Mouse (Mus musculus): ENCODE data around the gene Cd40. TPM values are rescaled to one million over a fixed set of nuclear protein-coding genes. Genes with fewer than 3 reads are reported as not detected.
A peak's percentile ranks its signal among the peaks of the same experiment; 100 is the strongest.

The Cd40 gene
- polyA plus RNA-seq, 1 experiment from 2014 or later, result 8.2 TPM

GRCm38 (mm10) chr2:165080657-165081056 lies 25.2 kb downstream of the Cd40 start:
- WGBS, result 17% methylated on average over 9 of the region's 9 CpGs
- H3K9me3 ChIP-seq (replicated peaks; ENCODE audit: control insufficient read depth, low read length), result no peaks in the 10 kb centered on the region
- no peak for ATAC-seq
- H3K36me3 ChIP-seq (ENCODE audit: control insufficient read depth, insufficient read depth, low read length), result no peaks in the 10 kb centered on the region
- H3K4me3 ChIP-seq (ENCODE audit: low read depth, low read length), result no peak overlapping the region
- peaks cover 34% of the 10 kb centered on the region for H3K4me1 ChIP-seq (ENCODE audit: control insufficient read depth, insufficient read depth, low read length)
- no peak overlapping the region for H3K9ac ChIP-seq (ENCODE audit: low read length)
- H3K27me3 ChIP-seq (replicated peaks; ENCODE audit: control insufficient read depth, insufficient read depth, low read length), result 0 out of 2 replicates have a peak, but pooled peaks cover 6% of the 10 kb centered on the region
- H3K27ac ChIP-seq (ENCODE audit: low read depth, low read length), result no peak overlapping the region
- no peak for DNase-seq (ENCODE audit: low spot score)
- no peak overlapping the region for H3K4me2 ChIP-seq (ENCODE audit: low read length)

- Histone ChIP-seq H3K36me3 (ENCODE audit: control insufficient read depth, insufficient read depth, low read length) (no peaks in the 10 kb centered on the region), H3K27ac (ENCODE audit: low read depth, low read length) (no peak overlapping the region), H3K27me3 (replicated peaks; ENCODE audit: control insufficient read depth, insufficient read depth, low read length) (0 out of 2 replicates have a peak, but pooled peaks cover 6% of the 10 kb centered on the region), H3K4me3 (ENCODE audit: low read depth, low read length) (no peak overlapping the region), H3K9ac (ENCODE audit: low read length) (no peak overlapping the region), H3K4me2 (ENCODE audit: low read length) (no peak overlapping the region), H3K4me1 (ENCODE audit: control insufficient read depth, insufficient read depth, low read length) (peaks cover 31% of the 10 kb centered on the region), H3K9me3 (replicated peaks; ENCODE audit: control insufficient read depth, low read length) (no peaks in the 10 kb centered on the region)
- WGBS, result 15% methylated on average over 7 of the region's 7 CpGs
- no peak for DNase-seq (ENCODE audit: low spot score)
- ATAC-seq, result no peak
These were observed 25.8 kb downstream of the Cd40 start for GRCm38 (mm10) chr2:165081257-165081656.

GRCm38 (mm10) chr2:165086634-165087033 lies 31.2 kb downstream of the Cd40 start:
- ATAC-seq, result peak; percentile 61; the same call in 1 of the 2 replicates
- Histone ChIP-seq H3K4me1 (ENCODE audit: control insufficient read depth, insufficient read depth, low read length) (peaks cover 3% of the 10 kb centered on the region; the same call in 1 of the 2 replicates), H3K27ac (ENCODE audit: low read depth, low read length) (peak overlapping the region; percentile 39; the same call in 1 of the 2 replicates), H3K9ac (ENCODE audit: low read length) (no peak overlapping the region), H3K4me2 (ENCODE audit: low read length) (no peak overlapping the region), H3K4me3 (ENCODE audit: low read depth, low read length) (no peak overlapping the region), H3K36me3 (ENCODE audit: control insufficient read depth, insufficient read depth, low read length) (no peaks in the 10 kb centered on the region), H3K9me3 (replicated peaks; ENCODE audit: control insufficient read depth, low read length) (no peaks in the 10 kb centered on the region), H3K27me3 (replicated peaks; ENCODE audit: control insufficient read depth, insufficient read depth, low read length) (no peaks in the 10 kb centered on the region)
- DNase-seq (ENCODE audit: low spot score), result peak; percentile 75
- WGBS, result 64% methylated on average over 4 of the region's 4 CpGs

GRCm38 (mm10) chr2:165089470-165089869 lies 34.0 kb downstream of the Cd40 start:
- DNase-seq (ENCODE audit: low spot score) (no peak), ATAC-seq (no peak)
- Histone ChIP-seq H3K9ac (ENCODE audit: low read length) (no peak overlapping the region), H3K4me1 (ENCODE audit: control insufficient read depth, insufficient read depth, low read length) (peaks cover 3% of the 10 kb centered on the region; the same call in 1 of the 2 replicates), H3K27ac (ENCODE audit: low read depth, low read length) (no peak overlapping the region), H3K9me3 (replicated peaks; ENCODE audit: control insufficient read depth, low read length) (no peaks in the 10 kb centered on the region), H3K4me2 (ENCODE audit: low read length) (no peak overlapping the region), H3K27me3 (replicated peaks; ENCODE audit: control insufficient read depth, insufficient read depth, low read length) (no peaks in the 10 kb centered on the region), H3K36me3 (ENCODE audit: control insufficient read depth, insufficient read depth, low read length) (no peaks in the 10 kb centered on the region), H3K4me3 (ENCODE audit: low read depth, low read length) (no peak overlapping the region)
- WGBS, result 52% methylated on average over 14 of the region's 14 CpGs

GRCm38 (mm10) chr2:165090650-165091049 lies 35.2 kb downstream of the Cd40 start, which contains the start of gene 1700025C18Rik:
TSS of gene 1700025C18Rik (minus strand) at chr2:165090750.
- DNase-seq (ENCODE audit: low spot score), result no peak
- Histone ChIP-seq H3K4me2 (ENCODE audit: low read length) (no peak within 1 kb of the TSS), H3K27ac (ENCODE audit: low read depth, low read length) (no peak within 1 kb of the TSS), H3K4me1 (ENCODE audit: control insufficient read depth, insufficient read depth, low read length) (peaks cover 3% of the 10 kb centered on the region), H3K36me3 (ENCODE audit: control insufficient read depth, insufficient read depth, low read length) (no peaks in the 10 kb centered on the region), H3K27me3 (replicated peaks; ENCODE audit: control insufficient read depth, insufficient read depth, low read length) (no peaks in the 10 kb centered on the region), H3K9ac (ENCODE audit: low read length) (no peak within 1 kb of the TSS), H3K9me3 (replicated peaks; ENCODE audit: control insufficient read depth, low read length) (no peaks in the 10 kb centered on the region), H3K4me3 (ENCODE audit: low read depth, low read length) (no peak within 1 kb of the TSS)
- 84% methylated on average over 2 of the region's 2 CpGs for WGBS
- no peak for ATAC-seq

- Histone ChIP-seq H3K4me2 (ENCODE audit: low read length) (no peak overlapping the region), H3K4me3 (ENCODE audit: low read depth, low read length) (no peak overlapping the region), H3K36me3 (ENCODE audit: control insufficient read depth, insufficient read depth, low read length) (no peaks in the 10 kb centered on the region), H3K9me3 (replicated peaks; ENCODE audit: control insufficient read depth, low read length) (no peaks in the 10 kb centered on the region), H3K4me1 (ENCODE audit: control insufficient read depth, insufficient read depth, low read length) (peaks cover 9% of the 10 kb centered on the region), H3K9ac (ENCODE audit: low read length) (no peak overlapping the region), H3K27ac (ENCODE audit: low read depth, low read length) (no peak overlapping the region), H3K27me3 (replicated peaks; ENCODE audit: control insufficient read depth, insufficient read depth, low read length) (no peaks in the 10 kb centered on the region)
- DNase-seq (ENCODE audit: low spot score), result no peak
- WGBS, result 77% methylated on average over 8 of the region's 8 CpGs
- no peak for ATAC-seq
These were observed 36.1 kb downstream of the Cd40 start for GRCm38 (mm10) chr2:165091433-165091965.

- Histone ChIP-seq H3K9ac (ENCODE audit: low read length) (no peak overlapping the region), H3K9me3 (replicated peaks; ENCODE audit: control insufficient read depth, low read length) (no peaks in the 10 kb centered on the region), H3K27ac (ENCODE audit: low read depth, low read length) (no peak overlapping the region), H3K4me1 (ENCODE audit: control insufficient read depth, insufficient read depth, low read length) (peaks cover 15% of the 10 kb centered on the region), H3K27me3 (replicated peaks; ENCODE audit: control insufficient read depth, insufficient read depth, low read length) (no peaks in the 10 kb centered on the region), H3K36me3 (ENCODE audit: control insufficient read depth, insufficient read depth, low read length) (no peaks in the 10 kb centered on the region), H3K4me2 (ENCODE audit: low read length) (no peak overlapping the region), H3K4me3 (ENCODE audit: low read depth, low read length) (no peak overlapping the region)
- DNase-seq (ENCODE audit: low spot score), result peak; percentile 56
- 19% methylated on average over 7 of the region's 7 CpGs for WGBS
- ATAC-seq, result no peak
These were observed 37.0 kb downstream of the Cd40 start for GRCm38 (mm10) chr2:165092393-165092792.

- Histone ChIP-seq H3K4me2 (ENCODE audit: low read length) (no peak overlapping the region), H3K27ac (ENCODE audit: low read depth, low read length) (peak overlapping the region; percentile 58), H3K4me1 (ENCODE audit: control insufficient read depth, insufficient read depth, low read length) (peaks cover 17% of the 10 kb centered on the region), H3K27me3 (replicated peaks; ENCODE audit: control insufficient read depth, insufficient read depth, low read length) (no peaks in the 10 kb centered on the region), H3K4me3 (ENCODE audit: low read depth, low read length) (no peak overlapping the region), H3K9me3 (replicated peaks; ENCODE audit: control insufficient read depth, low read length) (no peaks in the 10 kb centered on the region), H3K36me3 (ENCODE audit: control insufficient read depth, insufficient read depth, low read length) (no peaks in the 10 kb centered on the region), H3K9ac (ENCODE audit: low read length) (0 out of 2 replicates have a peak overlapping the region, but pooled peaks have one; percentile 8)
- ATAC-seq, result peak; percentile 81
- peak; percentile 86 for DNase-seq (ENCODE audit: low spot score)
- 5% methylated on average over 10 of the region's 10 CpGs for WGBS
These were observed 40.9 kb downstream of the Cd40 start for GRCm38 (mm10) chr2:165096367-165096766.

GRCm38 (mm10) chr2:165098861-165099260 lies 43.4 kb downstream of the Cd40 start:
- Histone ChIP-seq H3K27me3 (replicated peaks; ENCODE audit: control insufficient read depth, insufficient read depth, low read length) (no peaks in the 10 kb centered on the region), H3K4me1 (ENCODE audit: control insufficient read depth, insufficient read depth, low read length) (peaks cover 17% of the 10 kb centered on the region), H3K27ac (ENCODE audit: low read depth, low read length) (no peak overlapping the region), H3K9me3 (replicated peaks; ENCODE audit: control insufficient read depth, low read length) (no peaks in the 10 kb centered on the region), H3K4me3 (ENCODE audit: low read depth, low read length) (no peak overlapping the region), H3K4me2 (ENCODE audit: low read length) (no peak overlapping the region), H3K36me3 (ENCODE audit: control insufficient read depth, insufficient read depth, low read length) (no peaks in the 10 kb centered on the region), H3K9ac (ENCODE audit: low read length) (no peak overlapping the region)
- 86% methylated on average over 3 of the region's 3 CpGs for WGBS
- DNase-seq (ENCODE audit: low spot score) (no peak), ATAC-seq (no peak)

Data from forebrain, embryonic 14.5 days (tissue).